Mouse (Mus musculus) embryonic facial prominence, embryonic 12.5 days (tissue): ENCODE data around the gene Htr2a. TPM values are rescaled to one million over a fixed set of nuclear protein-coding genes. Genes with fewer than 3 reads are reported as not detected.

ENCODE experiments used
- ATAC-seq: fragments of 200-750 bp; cut with Nextera tagmentation; 2 replicates; pipeline ENCODE4 v1.8.0; 2017; ENCODE audit not compliant: insufficient number of reproducible peaks, insufficient read depth, low FRiP score, low TSS enrichment
- H3K27ac ChIP-seq: fragments of 300-500 bp; sonication (generic); 2 replicates; pipeline ENCODE4 v1.5.1; 2016; ENCODE audit warnings: mild to moderate bottlenecking
- H3K27me3 ChIP-seq: fragments of 300-500 bp; sonication (generic); 2 replicates; pipeline ENCODE4 v1.6.1; 2016; ENCODE audit warnings: mild to moderate bottlenecking, moderate library complexity
- H3K36me3 ChIP-seq: fragments of 300-500 bp; sonication (generic); 2 replicates; pipeline ENCODE4 v1.6.1; 2016; ENCODE audit warnings: mild to moderate bottlenecking
- H3K4me1 ChIP-seq: fragments of 300-500 bp; sonication (generic); 2 replicates; pipeline ENCODE4 v1.6.1; 2016
- H3K4me2 ChIP-seq: fragments of 300-500 bp; sonication (generic); replicated peaks from 2 replicates; pipeline ENCODE4 v1.6.1; 2016; ENCODE audit warnings: mild to moderate bottlenecking, moderate library complexity
- H3K4me3 ChIP-seq: fragments of 300-500 bp; sonication (generic); 2 replicates; pipeline ENCODE4 v1.5.1; 2016; ENCODE audit warnings: mild to moderate bottlenecking
- H3K9ac ChIP-seq: fragments of 300-500 bp; sonication (generic); 2 replicates; pipeline ENCODE4 v1.6.1; 2016; ENCODE audit warnings: mild to moderate bottlenecking, moderate library complexity
- H3K9me3 ChIP-seq: fragments of 300-500 bp; sonication (generic); 2 replicates; pipeline ENCODE4 v1.6.1; 2016; ENCODE audit warnings: mild to moderate bottlenecking, moderate library complexity
- WGBS: fragments of 180-500 bp; shearing (Covaris S2); methylation state at CpG from one replicate; pipeline ENCODE4 v1.1.7; 2016; 5-methylcytosine and 5-hydroxymethylcytosine counted together
- polyA plus RNA-seq: library from polyadenylated mRNA; unstranded; fragments of >200 nt; fragmentation: Nextera tagmentation; extraction: Ambion mirVana; gene quantifications from 2 replicates; pipeline ENCODE4 v1.2.1, GENCODE M21; 2016

Gene Htr2a
- polyA plus RNA-seq, 1 experiment from 2014 or later, result 0.42 TPM

- H3K27me3 ChIP-seq, result no peaks in the 10 kb centered on the region
- H3K36me3 ChIP-seq, result no peaks in the 10 kb centered on the region
- H3K4me2 ChIP-seq, result no peak overlapping the region
- peaks cover 10% of the 10 kb centered on the region for H3K4me1 ChIP-seq
- WGBS, result 17% methylated on average over 6 of the region's 6 CpGs
- H3K27ac ChIP-seq, result peak overlapping the region; percentile 61
- H3K9ac ChIP-seq, result no peak overlapping the region
- no peaks in the 10 kb centered on the region for H3K9me3 ChIP-seq
- no peak for ATAC-seq
- no peak overlapping the region for H3K4me3 ChIP-seq
These were observed 63.3 kb downstream of the Htr2a start for GRCm38 (mm10) chr14:74703930-74704329.

GRCm38 (mm10) chr14:74709054-74709453, 68.4 kb downstream of the Htr2a start:
- WGBS, result 20% methylated on average over 3 of the region's 3 CpGs

GRCm38 (mm10) chr14:74723541-74723940, 82.9 kb downstream of the Htr2a start:
- H3K27me3 ChIP-seq, result 0 out of 2 replicates have a peak, but pooled peaks cover 2% of the 10 kb centered on the region
- H3K4me2 ChIP-seq, result no peak overlapping the region
- H3K36me3 ChIP-seq, result no peaks in the 10 kb centered on the region
- ATAC-seq, result no peak
- no peaks in the 10 kb centered on the region for H3K4me1 ChIP-seq
- 71% methylated on average over 3 of the region's 3 CpGs for WGBS
- no peak overlapping the region for H3K27ac ChIP-seq
- no peak overlapping the region for H3K4me3 ChIP-seq
- H3K9ac ChIP-seq, result no peak overlapping the region
- H3K9me3 ChIP-seq, result no peaks in the 10 kb centered on the region

More at GRCm38 (mm10) chr14:74709054-74709453, 68.4 kb downstream of the Htr2a start:
- Histone ChIP-seq H3K27ac (no peak overlapping the region), H3K4me3 (no peak overlapping the region), H3K36me3 (no peaks in the 10 kb centered on the region), H3K4me2 (no peak overlapping the region), H3K9ac (no peak overlapping the region), H3K9me3 (no peaks in the 10 kb centered on the region), H3K4me1 (peaks cover 1% of the 10 kb centered on the region; the same call in 1 of the 2 replicates), H3K27me3 (no peaks in the 10 kb centered on the region)
- no peak for ATAC-seq

- H3K27me3 ChIP-seq, result no peaks in the 10 kb centered on the region
- H3K27ac ChIP-seq, result no peak overlapping the region
- peak overlapping the region; percentile 62 for H3K4me3 ChIP-seq
- H3K9ac ChIP-seq, result no peak overlapping the region
- ATAC-seq, result peak; percentile 62; the same call in 1 of the 2 replicates
- H3K9me3 ChIP-seq, result no peaks in the 10 kb centered on the region
- peaks cover 11% of the 10 kb centered on the region; the same call in 1 of the 2 replicates for H3K4me1 ChIP-seq
- H3K36me3 ChIP-seq, result peaks cover 8% of the 10 kb centered on the region; the same call in 1 of the 2 replicates
- 30% methylated on average over 9 of the region's 9 CpGs for WGBS
- peak overlapping the region; percentile 49 for H3K4me2 ChIP-seq
These were observed 90.8 kb downstream of the Htr2a start for GRCm38 (mm10) chr14:74731221-74732078.

- peak; percentile 96 for ATAC-seq
- Histone ChIP-seq H3K4me2 (peak within 1 kb of the TSS; percentile 49), H3K27me3 (no peaks in the 10 kb centered on the region), H3K9ac (peak within 1 kb of the TSS; percentile 80), H3K4me1 (peaks cover 11% of the 10 kb centered on the region; the same call in 1 of the 2 replicates), H3K36me3 (peaks cover 16% of the 10 kb centered on the region), H3K4me3 (peak within 1 kb of the TSS; percentile 62), H3K9me3 (no peaks in the 10 kb centered on the region), H3K27ac (peak within 1 kb of the TSS; percentile 64)
- WGBS, result under 1% methylated on average over 52 of the region's 53 CpGs
These were observed 91.6 kb downstream of the Htr2a start, which contains the start of gene Esd for GRCm38 (mm10) chr14:74732079-74732783. Gene Esd, plus strand, starts transcription at chr14:74732297.

GRCm38 (mm10) chr14:74733397-74733796, 92.8 kb downstream of the Htr2a start:
- WGBS, result 73% methylated on average over 2 of the region's 2 CpGs
- Histone ChIP-seq H3K27me3 (no peaks in the 10 kb centered on the region), H3K9me3 (no peaks in the 10 kb centered on the region), H3K27ac (no peak overlapping the region), H3K4me1 (peaks cover 11% of the 10 kb centered on the region; the same call in 1 of the 2 replicates), H3K4me3 (peak overlapping the region; percentile 62; the same call in 1 of the 2 replicates), H3K4me2 (peak overlapping the region; percentile 49), H3K9ac (peak overlapping the region; percentile 39; the same call in 1 of the 2 replicates), H3K36me3 (peaks cover 19% of the 10 kb centered on the region)
- no peak for ATAC-seq

GRCm38 (mm10) chr14:74735471-74735870, 94.8 kb downstream of the Htr2a start:
- Histone ChIP-seq H3K4me1 (peaks cover 11% of the 10 kb centered on the region; the same call in 1 of the 2 replicates), H3K4me2 (no peak overlapping the region), H3K9me3 (no peaks in the 10 kb centered on the region), H3K27me3 (no peaks in the 10 kb centered on the region), H3K9ac (no peak overlapping the region), H3K36me3 (peaks cover 38% of the 10 kb centered on the region), H3K27ac (no peak overlapping the region), H3K4me3 (no peak overlapping the region)
- no peak for ATAC-seq
- WGBS, result 78% methylated on average over 6 of the region's 6 CpGs

GRCm38 (mm10) chr14:74736850-74737249, 96.2 kb downstream of the Htr2a start:
- no peaks in the 10 kb centered on the region for H3K9me3 ChIP-seq
- H3K27ac ChIP-seq, result no peak overlapping the region
- H3K4me1 ChIP-seq, result peaks cover 11% of the 10 kb centered on the region; the same call in 1 of the 2 replicates
- no peaks in the 10 kb centered on the region for H3K27me3 ChIP-seq
- no peak for ATAC-seq
- peaks cover 45% of the 10 kb centered on the region for H3K36me3 ChIP-seq
- H3K4me2 ChIP-seq, result no peak overlapping the region
- H3K4me3 ChIP-seq, result no peak overlapping the region
- 93% methylated on average over 6 of the region's 6 CpGs for WGBS
- H3K9ac ChIP-seq, result no peak overlapping the region

Other genes starting within 250 kb of the Htr2a start
- 353 and 357 TPM in 2 replicates for gene Esd, start 91.5 kb downstream of the Htr2a start, polyA plus RNA-seq